Mouse (Mus musculus): ENCODE data around the gene Cdh10.

Gene Cdh10

GRCm38 (mm10) chr15:18818185-18818973, at the start of gene Cdh10:
TSS of gene Cdh10 (plus strand) at chr15:18818947.
- DNase-seq (ENCODE audit: low spot score) = no peak

- no peak for DNase-seq (ENCODE audit: low spot score)
Measured at GRCm38 (mm10) chr15:18809148-18809827, 9.5 kb upstream of the Cdh10 start.

DNA sequence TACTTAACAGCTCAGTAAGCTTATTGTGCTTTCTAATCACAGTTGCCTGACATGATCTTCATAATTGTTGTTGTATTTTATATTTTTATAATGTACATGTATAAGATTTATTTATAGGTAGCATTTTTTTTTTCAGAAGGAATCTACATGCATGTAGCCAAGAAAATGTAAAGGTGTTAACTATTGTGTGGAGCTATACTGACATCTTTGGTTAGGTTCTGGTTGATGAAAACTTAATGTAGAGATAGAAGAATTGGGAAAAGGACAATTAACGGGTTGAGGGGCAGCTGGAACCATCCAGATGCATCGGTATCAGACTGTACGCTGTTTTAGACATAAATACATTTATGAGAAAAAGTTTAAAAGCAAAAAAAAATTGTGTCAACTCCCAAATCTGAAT, 1.0 kb upstream of the Cdh10 start:
- no peak for DNase-seq (ENCODE audit: low spot score)

DNA sequence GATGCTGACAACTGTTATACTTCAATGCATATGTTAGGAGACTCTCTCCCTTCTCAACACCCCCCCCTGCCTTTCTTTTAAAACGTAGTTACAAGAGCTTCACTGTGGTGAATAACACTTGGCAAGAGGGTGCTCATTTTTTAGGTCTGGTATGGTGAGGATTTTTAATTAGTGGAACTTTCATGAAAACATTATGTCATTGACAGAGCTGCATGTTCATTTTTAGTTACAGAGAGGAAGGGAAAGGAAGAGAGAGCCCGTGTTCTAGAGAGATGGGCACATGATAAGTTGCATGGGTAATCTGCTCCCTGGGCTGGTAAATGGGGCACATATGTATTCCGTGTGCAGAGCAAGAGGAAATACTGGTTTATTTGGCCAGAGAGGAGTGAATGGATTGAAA, 1.5 kb downstream of the Cdh10 start:
- DNase-seq (ENCODE audit: low spot score) = no peak

- DNase-seq (ENCODE audit: low spot score) = peak; percentile 51
Measured at GRCm38 (mm10) chr15:18821114-18821756, 2.5 kb downstream of the Cdh10 start.

GRCm38 (mm10) chr15:18823420-18823819, 4.7 kb downstream of the Cdh10 start:
- no peak for DNase-seq (ENCODE audit: low spot score)

DNA sequence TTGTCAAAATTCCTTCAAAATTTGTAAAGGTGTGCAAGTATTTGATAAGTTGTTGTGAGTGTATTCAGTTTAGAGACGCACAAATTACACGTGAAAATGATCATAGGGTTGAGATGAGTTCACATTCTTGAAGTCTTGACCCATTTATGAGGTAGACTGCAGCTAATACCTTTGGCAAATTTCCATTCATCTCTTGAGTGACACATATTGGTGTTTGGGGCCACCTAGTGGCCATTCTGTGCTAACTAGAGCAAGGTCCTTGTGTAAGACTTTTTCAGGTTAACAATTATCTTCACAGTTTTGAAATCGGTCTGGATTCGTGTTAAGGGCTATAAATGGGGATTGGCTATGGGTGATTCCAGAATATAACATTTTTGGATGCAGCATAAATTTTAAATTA, 13.5 kb downstream of the Cdh10 start:
- no peak for DNase-seq (ENCODE audit: low spot score)

DNA sequence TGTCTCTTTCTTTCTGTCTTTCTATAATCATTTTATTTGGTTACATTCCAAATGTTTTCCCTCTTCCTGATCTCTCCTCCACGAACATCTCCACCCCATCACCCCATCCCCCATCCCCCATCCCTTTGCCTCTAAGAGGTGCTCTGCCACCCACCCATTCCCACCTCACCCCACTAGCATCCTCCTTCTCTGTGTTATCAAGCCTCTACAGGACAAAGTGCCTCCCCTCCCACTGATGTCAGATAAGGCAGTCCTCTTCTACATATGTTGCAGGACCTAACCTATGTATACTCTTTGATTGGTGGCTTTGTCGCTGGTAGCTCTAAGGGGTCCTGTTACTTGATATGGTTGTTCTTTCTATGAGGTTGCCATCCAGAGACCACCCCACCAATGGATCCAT, 23.0 kb downstream of the Cdh10 start:
- no peak for DNase-seq (ENCODE audit: low spot score)

GRCm38 (mm10) chr15:18844807-18845206, 26.1 kb downstream of the Cdh10 start:
- no peak for DNase-seq (ENCODE audit: low spot score)

DNA sequence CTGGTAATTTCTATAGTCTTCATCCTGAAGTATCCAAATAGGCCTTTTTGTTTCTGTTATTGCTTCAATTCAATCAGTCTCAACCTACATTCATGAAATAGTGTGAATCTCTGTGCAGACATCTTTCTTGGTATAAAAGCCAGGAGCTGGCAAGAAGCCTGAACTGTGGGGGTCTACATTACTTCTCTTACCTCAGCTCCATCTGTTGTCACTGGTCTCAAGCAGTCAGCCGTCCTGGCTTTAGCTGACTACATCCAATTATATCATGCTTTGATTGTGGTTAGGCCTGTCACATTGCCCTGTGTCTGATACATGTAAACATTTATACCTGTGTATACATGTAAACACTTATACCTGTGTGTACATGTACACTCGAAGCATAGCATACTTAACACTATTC, 31.8 kb downstream of the Cdh10 start:
- DNase-seq (ENCODE audit: low spot score) = no peak

DNA sequence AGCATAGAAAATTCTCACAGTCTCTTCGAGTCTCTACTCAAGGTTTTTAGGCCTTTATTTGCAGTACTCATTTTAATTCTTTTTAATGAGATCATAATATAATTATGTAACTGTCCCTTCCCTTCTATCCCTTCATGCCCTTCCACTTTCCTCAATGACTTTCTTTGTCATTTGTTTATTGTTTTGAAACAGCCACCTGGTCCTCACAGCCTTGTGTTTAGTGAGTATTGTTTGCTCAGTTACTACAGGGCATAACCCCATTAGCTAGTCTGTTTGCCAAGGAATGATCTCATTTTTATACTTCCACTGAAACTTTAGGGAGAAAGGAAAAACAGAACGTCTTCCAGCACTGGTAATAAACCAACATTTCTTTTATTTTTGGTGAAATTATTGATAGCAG, 39.4 kb downstream of the Cdh10 start:
- DNase-seq (ENCODE audit: low spot score) = no peak

GRCm38 (mm10) chr15:18869871-18870270, 51.1 kb downstream of the Cdh10 start:
- no peak for DNase-seq (ENCODE audit: low spot score)

DNA sequence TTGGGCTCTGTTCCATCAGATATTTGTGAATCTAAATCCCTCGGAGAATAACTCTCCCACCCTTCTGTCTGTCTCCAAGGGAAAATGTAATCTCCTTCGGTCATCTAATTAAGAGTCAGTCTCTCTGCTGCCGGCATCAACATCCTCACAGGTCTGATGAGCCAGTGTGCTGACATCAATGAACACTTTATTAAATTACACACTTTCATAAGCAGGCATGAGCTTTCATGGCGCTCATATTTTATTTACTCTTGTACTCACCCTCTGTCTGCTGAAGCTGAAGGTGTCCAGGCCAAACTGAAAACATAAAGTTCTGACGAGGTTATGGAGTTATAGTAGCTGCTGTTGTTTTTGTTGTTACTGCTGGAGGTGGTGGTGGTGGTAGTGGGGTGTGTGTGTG, 62.7 kb downstream of the Cdh10 start:
- DNase-seq (ENCODE audit: low spot score) = no peak

DNA sequence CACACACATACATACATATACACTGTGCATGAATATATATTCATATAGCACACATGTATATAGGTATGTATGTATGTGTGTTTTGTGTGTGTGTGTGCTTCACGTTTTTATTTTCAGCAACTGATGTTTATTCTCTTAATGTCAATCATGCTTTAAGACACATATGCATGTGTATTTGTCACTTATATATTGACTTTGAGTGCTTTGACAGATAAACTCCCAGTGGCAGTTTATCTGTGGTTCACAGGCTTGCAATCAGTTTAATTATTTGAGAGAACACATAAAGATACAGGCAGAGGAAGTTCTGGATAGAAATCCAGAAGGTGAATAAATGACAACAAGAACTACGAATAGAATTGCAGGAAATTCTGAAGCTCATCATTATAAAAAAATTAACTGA, 67.9 kb downstream of the Cdh10 start:
- DNase-seq (ENCODE audit: low spot score) = no peak

DNA sequence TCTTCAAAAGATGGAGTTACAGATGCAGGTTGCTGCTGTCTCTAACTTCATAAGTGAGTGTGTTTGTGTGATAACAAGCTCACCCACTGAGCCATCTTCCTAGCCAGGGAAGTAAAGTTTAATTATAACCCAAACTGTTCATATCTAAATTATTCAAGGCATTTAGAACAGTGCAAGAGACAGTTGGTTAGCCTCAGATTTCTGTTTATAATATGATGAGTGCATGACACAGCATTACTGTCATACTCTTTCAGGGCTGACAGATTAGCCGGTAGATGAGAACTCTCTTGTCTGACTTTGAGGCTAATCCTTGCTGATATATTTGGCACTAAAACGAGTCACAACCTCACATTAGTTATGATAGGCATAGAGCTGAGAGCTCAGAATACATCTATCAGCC, 70.2 kb downstream of the Cdh10 start:
- no peak for DNase-seq (ENCODE audit: low spot score)

- no peak for DNase-seq (ENCODE audit: low spot score)
Measured at GRCm38 (mm10) chr15:18890358-18890757, 71.6 kb downstream of the Cdh10 start.

GRCm38 (mm10) chr15:18900776-18901175, 82.0 kb downstream of the Cdh10 start:
- DNase-seq (ENCODE audit: low spot score) = no peak

GRCm38 (mm10) chr15:18904131-18904530, 85.4 kb downstream of the Cdh10 start:
- DNase-seq (ENCODE audit: low spot score) = no peak

DNA sequence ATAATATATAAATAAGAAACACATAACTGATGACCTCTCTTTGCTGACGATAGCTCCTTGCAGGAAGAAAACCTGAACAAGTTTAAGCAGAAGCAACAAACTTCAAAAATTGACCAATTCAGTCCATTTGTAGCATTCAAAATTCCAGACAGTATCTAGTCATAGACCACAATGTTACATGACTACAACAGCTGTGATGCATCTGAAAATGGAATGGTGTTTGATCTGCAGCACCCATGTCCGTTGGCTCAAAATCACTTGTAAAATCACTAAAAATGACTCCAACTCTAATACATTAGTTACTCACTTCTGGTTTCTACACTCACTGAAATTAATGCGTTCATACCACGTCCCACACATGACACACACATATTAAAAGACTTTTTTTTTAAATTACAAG, 91.9 kb downstream of the Cdh10 start:
- no peak for DNase-seq (ENCODE audit: low spot score)

GRCm38 (mm10) chr15:18925392-18926117, 106.8 kb downstream of the Cdh10 start:
- DNase-seq (ENCODE audit: low spot score) = no peak

GRCm38 (mm10) chr15:18926964-18927363, 108.2 kb downstream of the Cdh10 start:
- no peak for DNase-seq (ENCODE audit: low spot score)

DNA sequence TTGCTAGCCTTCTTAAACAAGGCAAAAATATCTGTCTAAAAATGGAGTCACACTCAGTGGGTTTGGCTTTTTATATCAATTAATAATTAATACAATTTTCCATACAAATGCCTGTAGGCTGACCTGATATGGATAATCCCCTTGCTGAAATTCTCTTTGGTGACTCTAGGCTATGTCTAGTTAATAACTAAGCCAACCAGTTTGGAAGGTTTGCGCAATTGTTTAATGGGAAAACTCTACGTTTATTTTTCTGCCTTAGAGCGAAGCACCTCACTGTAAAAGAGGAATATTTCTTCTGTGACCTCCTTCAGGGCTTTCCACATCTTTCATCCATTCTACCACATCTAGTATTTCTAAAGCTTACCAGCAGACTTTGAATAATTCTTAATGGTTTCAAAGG, 133.5 kb downstream of the Cdh10 start:
- DNase-seq (ENCODE audit: low spot score) = no peak

- DNase-seq (ENCODE audit: low spot score) = no peak
Measured at GRCm38 (mm10) chr15:18975041-18975440, 156.3 kb downstream of the Cdh10 start.

All from lung, postnatal 25 days (tissue).